Mouse (Mus musculus): ENCODE data around the gene Sec22b.

Sec22b gene

DNA sequence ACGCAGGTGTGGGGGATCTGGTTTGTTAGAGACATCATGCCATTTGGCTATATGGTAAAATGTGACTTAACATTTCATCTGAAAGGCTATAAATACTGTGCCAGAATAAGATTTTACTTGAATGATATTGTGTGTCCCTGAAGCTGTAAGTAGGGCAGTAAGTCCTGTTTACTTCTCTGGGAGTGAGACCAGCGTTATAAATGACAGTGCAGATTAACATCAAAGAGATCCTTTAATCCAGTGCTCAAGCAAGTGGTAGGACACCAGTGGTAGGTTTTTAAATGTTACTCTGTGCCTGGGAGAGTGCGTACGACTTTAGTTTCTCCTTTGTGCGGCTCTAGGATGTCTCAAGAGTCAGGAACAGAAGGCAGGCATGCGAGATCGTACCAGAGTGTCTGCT is 10.1 kb downstream of the Sec22b start:
- no peak for DNase-seq

DNA sequence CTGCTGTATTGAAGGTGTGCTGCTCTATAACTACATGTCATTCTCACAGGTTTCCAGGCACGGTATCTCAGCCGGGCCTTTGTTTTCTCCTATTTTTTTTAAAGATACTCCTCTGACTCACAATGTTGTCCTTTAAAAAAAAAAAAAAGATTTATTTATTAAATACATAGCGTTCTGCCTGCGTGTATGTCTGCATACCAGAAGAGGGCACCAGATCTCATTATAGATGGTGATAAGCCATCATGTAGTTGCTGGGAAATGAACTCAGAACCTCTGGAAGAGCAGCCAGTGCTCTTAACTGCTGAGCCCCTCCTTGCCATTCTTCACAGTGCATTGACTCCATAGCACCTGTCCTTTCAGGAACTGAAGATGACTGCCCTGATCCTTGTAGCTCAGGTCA is 14.1 kb downstream of the Sec22b start:
- no peak for DNase-seq

DNA sequence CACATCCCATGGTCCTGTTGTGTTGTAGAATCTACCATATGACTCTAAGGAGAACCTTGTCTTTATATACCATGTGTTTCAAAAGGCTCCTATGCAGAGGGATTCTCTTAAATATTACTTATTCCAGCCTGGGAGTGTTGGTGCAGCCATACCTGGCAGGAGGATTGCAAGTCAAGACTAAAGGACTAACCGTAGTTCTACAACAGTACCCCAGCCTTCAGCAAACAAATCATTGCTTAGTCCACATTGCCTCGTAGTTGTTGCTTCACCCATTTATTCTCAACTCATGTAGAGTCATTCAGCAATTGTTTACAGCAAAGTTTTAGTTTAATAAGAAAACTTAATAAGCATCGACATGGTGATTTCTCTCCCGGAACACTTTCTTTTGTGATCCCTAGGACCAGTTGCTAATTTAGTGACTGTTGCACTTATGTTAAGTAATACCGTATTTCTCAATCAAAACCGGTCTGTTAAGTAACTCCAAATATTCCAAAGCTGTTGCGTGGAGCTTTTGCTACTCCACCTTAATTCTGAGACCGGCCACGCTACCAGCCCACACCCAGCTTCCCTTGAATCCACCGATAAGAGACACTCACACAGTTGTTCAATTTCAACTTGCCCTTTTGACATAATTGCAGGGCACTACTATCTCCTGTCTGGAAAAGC is 18.0 kb downstream of the Sec22b start:
- no peak for DNase-seq

DNA sequence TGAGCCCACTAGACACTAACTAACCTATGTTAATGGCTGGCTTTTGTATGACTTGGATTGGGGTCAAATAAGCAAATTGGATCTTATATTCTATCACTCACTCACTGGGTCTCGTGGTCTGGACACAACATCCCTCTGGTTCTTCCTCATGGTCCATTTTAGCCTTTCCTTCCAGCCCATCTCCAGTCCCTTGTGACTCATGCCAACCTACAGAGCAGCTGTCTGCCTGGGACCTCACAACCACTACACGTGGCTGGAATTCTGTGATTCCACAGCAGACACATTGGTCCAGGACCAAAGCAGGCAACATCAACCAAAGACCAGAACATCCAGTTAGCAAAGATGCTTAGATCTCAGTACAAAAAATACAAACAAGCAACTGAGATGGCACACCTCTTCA is 24.3 kb downstream of the Sec22b start:
- no peak for DNase-seq

DNA sequence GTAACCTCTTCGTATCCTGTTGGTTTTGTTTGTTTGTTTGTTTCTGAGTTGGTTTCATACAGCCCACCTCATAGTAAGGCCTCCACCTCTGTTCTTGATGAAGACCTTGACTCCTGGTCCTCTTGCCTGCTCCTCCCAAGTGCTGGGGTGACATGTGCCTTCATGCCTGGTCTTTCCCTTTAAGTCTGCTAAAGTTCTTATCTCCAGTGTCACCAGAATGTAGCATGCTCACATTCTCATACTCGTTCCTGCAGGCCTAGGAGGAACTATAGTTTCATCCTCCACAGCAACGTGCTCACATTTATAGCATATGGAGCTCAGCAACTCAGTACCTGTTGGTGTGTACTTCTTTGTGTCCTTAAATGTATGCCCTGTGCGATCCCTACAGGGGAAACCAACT is 26.3 kb downstream of the Sec22b start:
- DNase-seq = no peak

DNA sequence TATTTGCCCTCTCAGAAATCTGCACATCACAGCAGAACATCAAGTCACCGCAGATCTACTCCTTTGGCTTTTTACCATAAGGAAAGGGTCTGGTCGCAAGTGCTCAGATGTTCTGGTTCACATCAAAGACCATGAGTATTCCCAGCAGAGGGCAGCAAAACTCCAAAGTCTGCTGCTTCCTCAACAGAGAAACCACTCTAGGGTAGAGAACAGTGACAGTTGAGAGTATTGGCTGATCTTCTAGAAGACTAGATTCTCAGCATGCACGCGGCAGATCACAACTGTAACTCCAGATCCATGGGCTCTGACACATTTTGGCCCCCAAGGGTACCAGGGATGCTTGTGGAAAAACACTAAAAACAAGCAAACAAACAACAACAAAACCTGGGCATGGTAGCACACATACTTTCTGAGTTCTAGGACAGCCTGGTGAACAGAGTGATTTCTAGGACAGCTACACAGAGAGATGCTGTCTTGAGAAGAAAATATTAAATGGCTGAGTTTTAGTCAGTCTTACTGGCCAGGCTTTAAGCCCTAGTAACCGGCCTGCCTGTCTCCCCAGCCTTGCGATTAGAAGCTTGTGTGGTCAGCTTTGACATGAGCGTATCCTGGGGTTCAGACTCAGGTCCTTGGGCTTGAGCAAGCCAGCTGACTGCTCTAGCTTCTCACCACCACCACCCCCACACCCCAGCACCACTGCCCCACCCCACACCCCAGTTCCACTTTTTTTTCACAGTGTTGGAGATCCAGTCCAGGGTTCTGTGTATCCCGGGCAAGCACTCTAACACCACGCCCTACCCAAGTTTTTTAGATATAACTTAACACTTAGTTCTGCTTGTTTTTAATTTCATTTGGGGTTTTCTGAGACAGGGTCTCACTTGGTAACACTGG is 28.2 kb downstream of the Sec22b start:
- DNase-seq = peak in 1 of 2 experiments; percentile 51

DNA sequence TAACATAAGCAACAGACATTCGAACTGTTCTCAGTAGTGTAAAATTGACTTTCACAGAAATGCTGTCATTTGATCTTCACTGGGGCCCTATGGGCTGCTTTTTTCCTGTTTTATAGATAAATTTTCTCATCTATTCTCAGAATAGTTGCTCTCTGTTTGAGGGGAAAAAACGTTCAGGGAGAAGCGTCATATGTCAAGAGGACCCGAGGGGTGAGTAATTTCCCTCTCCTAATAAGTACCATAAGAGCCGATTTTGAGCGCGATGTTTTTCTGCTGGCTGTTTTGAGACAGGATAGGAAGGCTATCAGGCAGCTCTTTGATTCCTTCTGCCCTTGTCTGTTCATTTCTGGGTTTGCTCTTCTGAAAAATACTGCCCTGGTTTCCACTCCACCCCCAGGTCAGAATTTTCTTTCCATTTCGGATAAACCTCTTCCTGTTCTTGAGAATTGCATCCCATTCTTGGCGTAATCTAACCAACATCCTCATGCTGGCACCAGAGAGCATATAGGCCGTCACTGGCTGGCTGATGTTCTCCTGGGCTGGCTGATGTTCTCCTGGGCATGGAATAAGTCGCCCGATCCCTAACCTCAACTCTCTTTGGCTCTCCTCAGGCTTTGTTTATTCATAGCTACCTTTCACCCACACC is 29.3 kb downstream of the Sec22b start:
- no peak for DNase-seq

DNA sequence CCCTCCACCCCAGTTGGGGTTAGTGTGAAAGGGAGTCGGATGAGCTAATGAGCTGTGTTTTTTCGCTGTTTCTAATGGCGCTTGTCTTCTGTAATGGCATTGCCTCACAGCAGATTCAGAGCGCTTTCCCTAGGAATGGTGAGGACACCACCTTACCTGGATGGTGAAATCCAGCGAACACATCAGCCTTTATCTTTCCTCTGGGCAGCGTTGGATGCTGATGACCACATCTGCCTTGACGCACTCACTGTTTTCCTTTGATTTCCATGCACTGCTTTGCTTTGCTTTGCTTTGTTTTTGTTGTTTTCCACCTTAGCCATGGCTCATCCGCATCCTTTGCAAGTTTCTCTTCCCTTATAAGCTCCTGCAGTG is 29.8 kb downstream of the Sec22b start:
- no peak for DNase-seq

DNA sequence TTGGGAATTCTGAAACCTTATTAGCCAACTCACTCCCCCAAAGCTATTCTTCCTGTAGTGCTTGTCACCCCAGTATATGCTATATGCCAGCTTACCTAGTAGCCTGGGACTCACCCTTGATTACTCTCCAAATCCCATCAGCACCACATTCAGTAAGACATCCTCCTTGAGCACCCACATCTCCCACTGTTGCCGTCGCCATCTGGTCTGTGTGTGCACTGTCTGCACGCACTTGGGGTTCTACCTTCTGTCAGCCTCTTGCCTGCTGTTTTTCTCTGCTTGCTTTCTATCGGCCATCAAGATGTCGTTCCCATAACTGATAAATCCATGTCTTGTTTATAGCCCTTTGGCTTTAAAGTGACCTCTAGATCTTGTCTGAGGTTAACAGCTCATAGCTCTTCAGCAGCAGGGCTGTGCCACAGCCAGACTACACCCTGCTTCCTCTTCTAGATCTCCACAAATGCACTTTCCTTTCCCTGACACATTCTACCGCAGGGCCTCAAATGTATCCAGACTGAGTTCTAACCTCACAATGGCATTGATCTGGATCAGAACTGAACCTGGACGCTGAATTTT is 30.4 kb downstream of the Sec22b start:
- no peak for DNase-seq

DNA sequence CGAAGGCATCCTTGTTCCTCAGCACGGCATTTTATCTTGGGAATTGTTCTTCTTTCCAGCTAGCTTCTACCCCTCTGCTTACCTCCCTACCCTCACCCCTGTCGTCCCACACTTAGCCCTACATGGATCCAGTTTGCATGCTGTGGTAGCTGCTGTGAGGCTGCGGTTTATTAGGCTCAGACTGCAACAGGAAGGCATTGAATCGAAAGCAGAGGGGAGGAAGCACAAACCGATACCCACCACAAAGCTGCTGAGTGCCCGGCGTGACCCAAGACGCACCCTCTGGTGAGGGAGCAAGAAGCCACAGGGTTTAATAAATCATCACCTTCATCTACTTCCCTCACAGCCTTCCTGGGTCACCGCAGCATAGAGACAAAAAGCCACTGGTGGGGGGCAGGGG is 31.1 kb downstream of the Sec22b start:
- DNase-seq = peak in 1 of 2 experiments; percentile 34

DNA sequence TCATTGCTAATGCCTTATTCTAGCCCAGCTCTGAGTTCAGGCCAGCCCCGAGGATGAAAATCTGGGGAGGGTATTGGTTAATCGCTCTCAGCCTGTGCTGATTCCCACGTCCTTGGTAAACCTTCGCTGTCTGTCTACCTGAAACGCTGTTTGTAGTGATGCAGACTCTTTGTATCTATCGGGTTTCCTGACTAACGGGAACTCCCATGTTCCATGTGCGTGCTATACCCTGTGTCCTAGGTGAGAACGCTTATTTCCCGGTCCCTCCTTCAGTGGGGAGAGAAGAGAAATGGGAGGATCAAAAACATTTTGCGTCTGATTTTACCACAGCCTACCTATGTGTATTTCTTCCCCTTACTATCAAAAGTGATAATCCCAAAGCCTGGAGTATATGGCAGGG is 31.8 kb downstream of the Sec22b start:
- no peak for DNase-seq

DNA sequence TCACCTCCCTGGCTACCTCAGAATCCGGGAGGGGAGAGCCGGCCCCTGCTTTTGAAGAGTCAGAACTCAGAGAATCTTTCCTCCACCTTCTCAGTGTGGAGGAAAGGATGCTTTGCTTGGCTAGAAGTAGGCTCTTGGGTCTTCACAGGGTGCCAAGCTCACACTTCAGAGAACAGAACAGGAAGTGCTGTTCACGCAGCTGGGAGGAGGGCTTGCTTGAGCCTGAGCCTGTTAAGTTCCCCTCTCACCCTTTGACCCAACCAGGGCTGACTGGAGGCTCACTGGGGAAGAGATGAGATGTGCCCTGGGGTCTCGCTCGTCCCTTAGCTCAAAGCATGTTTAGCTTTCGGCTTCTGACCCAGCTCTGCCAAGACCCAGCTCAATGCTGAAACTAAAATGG is 32.3 kb downstream of the Sec22b start:
- peak; percentile 55 to 61 for DNase-seq

DNA sequence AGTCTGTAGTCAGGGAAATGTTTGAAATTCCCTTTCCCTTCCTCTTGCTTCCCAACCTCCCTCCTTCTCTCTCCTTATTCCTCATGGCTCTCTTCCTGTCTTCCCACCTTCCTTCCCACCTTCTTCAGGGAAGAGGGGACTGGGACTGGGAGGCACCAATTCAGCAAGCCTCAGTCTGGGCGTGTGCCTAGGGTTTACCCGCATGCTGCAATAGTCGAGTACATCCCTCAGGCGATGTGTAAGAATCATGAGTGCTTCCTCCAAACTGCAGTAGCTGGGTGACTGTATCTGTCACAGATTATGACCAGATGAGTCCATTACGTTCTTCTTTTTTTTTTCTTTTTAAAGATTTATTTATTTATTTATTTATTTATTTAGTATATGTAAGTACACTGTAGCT is 32.8 kb downstream of the Sec22b start:
- no peak for DNase-seq

DNA sequence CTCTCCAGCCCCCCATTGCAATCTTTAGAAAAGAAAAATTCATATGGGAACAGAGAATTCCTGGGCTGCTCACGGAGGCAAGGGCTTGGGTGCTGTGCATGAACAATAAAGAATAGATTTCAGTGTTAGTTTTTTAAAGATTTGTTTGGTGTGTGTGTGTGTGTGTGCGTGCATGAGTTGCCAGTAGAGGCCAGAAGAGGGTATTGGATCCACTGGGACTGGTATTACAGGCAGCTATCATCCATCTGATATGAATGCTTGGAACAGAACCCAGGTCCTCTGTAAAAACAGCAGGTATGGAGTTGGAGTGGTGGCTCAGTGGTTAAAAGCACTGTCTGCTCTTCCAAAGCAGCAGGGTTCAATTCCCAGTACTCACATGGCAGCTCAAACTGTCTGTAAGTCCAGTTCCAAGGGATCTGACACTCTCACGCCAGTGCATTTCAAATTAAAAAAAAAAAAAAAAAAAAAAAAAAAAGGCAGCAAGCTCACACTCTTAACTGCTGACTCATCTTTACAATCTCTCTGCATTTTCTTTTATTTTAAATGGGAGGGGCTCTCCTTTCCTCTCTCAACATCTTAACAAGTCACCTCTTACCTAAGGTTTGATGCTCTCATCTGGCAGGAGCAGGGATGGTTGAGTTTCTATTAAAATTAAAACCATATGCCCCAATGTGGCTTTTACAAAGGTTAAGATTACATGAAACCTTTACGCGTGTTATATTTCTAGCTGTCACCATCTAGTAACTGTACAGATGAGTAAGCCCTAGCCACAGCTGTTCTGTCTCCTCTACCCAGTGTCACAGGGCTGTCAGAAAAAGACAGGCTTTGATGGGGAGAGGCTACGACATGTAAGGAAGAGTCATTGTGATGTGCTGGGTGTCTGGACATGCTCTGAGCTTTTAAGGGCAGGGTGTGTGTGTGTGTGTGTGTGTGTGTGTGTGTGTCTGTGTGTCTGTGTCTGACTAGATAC is 33.6 kb downstream of the Sec22b start:
- no peak for DNase-seq

DNA sequence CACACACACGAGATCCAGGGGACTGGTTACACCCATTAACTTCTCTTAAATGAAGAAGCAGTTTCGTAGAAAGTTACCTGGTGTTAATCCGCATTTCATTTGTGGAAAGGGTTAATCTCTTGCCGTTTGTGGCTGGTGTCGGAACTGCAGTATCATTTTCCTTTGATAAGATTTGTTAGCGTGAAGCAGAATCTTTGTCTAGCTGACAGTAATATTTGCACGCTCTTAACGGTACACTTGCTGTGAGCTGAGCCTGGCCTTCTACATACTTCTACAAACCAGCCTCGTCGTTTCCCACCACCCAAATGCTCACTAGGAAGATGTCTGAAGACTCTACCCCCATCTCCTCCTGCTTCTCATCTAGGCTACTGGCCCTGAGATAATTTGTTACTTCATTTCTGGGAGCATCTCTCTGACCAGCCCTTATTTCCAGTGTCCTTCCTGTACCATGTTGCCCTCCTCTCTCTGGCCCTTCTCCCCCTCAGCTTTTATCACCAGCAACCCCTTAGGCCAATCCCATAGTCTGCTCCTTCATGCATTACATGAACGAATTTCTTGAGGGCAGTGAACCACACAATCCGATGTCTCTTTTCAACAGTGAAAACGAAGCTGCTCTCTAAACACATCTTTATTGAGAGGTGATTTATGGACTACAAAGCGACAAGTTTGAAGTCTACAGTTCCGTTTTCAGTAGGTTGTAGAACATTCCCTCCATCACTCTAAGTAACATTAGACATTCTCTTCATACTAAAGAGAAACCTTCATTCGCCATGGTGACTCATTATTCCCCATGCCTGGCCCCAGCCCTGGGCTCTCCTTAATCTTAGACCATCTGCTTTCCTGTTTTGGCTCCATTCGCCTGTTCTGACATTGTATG is 36.3 kb downstream of the Sec22b start:
- DNase-seq = no peak

DNA sequence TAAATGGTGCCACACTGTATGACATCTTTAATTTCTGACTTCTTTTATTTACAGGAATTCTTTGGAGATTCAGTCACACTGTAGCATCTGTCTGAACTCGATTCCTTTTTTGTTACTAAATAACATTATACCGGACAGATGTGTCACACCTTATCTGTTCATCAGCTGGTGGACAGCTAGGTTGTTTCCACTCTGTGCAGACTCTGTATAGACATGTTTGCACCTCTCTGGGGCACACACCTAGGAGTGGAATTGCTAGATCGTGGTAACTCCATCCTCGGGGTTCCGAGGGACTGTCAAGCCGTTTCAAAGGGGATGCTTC is 36.9 kb downstream of the Sec22b start:
- no peak for DNase-seq

DNA sequence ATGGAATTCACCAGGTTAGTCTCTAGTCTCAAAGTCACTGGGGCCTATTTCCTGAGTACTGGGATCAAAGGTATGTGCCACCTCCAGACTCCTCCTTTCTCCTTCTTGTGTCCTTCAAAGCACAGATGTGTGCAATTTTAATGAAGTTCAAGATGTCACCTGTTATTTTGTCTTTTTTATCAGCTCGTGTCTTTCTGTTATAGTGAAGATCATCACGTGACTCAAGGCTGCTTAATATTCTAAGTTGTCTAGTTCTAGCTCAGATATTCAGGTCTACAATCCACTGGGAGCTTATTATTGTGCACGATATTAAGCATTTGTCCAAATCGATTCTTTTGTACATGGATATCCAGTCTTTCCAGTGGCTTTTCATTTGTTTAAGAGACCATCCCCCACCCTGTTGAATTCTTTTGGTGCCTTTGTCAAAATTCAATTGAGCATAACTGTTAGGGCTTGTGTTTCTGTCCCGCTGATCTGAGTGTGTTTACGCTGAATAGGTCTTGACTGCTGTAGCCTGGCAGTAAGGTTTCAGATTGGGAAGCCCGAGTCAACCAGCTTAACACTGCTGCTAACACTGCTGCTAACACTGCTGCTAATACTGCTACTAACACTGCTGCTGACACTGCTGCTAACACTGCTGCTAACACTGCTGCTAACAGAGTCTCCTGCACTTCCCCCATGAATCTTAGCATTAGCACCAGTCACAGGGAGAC is 38.0 kb downstream of the Sec22b start:
- DNase-seq = no peak

DNA sequence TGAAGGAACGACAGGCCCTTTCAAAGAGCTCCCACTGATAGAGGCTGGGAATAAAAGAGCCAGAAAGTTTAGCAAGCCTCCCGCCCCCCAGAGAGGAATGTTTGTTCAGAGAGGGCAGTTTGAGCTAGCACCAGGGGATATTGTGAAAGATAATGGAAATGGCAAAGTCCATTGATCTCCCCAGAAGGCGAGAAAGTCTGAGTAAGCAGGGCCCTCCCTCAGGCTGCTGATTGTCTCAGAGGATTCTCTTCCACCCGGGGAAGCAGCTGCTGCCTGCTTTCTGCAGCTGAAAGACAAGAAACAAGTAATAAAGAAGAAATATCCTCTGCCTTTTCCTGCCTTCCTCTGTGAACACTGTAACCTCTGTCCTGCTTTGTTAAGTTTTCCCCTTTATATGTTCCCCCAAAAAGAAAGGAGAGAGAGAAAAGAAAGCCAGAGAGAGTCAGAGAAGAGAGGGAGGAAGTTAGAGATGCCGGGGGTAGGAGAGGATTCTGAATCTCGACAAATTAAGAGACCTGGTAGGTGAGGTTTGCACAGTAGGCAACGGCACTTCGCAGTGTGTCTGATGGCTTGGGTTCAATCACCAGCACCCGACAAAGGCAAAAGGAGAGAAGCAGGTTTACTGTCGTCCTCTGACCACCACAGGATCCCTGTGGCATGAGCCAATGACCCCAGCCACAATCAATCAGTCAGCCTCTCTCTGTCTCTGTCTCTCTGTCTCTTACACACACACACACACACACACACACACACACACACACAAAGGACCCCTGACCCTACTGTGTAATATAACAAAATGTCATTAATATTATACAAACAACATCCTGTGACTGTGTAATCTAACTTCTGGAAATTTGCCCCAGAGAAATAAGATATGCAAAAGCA is 38.9 kb downstream of the Sec22b start:
- DNase-seq = no peak

DNA sequence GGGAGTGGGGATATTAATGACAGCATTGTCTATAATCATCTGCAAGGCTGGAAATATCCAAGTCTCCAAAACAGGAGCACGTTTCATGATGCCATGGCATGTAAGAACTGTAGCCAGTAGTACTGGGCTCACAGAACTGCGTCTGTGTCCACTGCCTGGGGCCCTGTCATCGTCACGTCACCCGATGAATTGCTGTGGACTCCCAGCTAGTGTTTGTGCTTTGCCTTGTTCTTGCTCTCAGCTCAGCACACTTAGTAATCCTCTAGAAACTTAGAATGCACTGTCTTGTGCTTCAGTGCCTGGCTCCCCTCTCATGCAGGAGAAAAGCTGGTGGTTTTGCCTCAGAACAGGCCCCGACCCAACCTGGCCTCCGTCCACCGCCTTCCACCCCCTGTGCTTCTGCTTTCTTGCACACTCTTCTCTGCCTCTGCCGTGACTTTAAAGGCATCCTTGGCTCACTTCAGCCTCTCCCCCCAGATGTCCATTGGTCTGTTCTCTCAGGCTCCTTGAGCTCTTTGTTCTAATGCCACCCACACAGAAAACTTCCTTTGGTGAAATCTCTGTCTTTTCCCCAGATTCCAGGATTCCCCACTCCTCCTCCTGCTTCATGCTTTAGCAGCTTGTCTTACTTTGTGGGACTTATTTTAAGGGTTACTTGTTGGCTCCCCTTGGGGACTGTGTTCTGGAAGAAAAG is 39.7 kb downstream of the Sec22b start:
- no peak for DNase-seq
